In genomic region chr12:85486766-85487069, GRCm38 (mm10) we compare ENCODE assay signal across 7 mouse cellular contexts. TPM values are rescaled to one million over a fixed set of nuclear protein-coding genes. Genes with fewer than 3 reads are reported as not detected.
DNase-seq lines count a peak whose midpoint lies in the region; ATAC-seq and TF ChIP-seq lines count a peak whose summit lies in the region.

No protein-coding gene starts in this region.

- peak overlapping the region; percentile 71 for H3K27ac ChIP-seq in bone marrow macrophage, adult 2 months (ENCODE audit: insufficient read depth, low read depth, low read length)
- peak overlapping the region; percentile 78 for H3K27ac ChIP-seq in heart, postnatal 0 days (ENCODE audit: low read depth)
- no peak overlapping the region for H3K27ac ChIP-seq in neural tube, embryonic 12.5 days

- H3K9me3 ChIP-seq in heart, postnatal 0 days (replicated peaks; ENCODE audit: control insufficient read depth, low read length) = no peaks in the 10 kb centered on the region
- no peaks in the 10 kb centered on the region for H3K9me3 ChIP-seq in neural tube, embryonic 12.5 days

- no peak for TF ChIP-seq POLR2A in bone marrow macrophage, adult 2 months (IDR thresholded peaks at IDR 0.05; ENCODE audit: borderline replicate concordance, low read depth, low read length)

- H3K4me2 ChIP-seq in heart, postnatal 0 days (ENCODE audit: low read depth, low read length) = peak overlapping the region; percentile 97
- H3K4me2 ChIP-seq in neural tube, embryonic 12.5 days (replicated peaks) = peak overlapping the region; percentile 73

- under 1% methylated on average over 20 of the region's 20 CpGs for WGBS in heart, postnatal 0 days
- under 1% methylated on average over 20 of the region's 20 CpGs for WGBS in neural tube, embryonic 12.5 days

- no peak for TF ChIP-seq EP300 in heart, postnatal 0 days (IDR thresholded peaks at IDR 0.05; ENCODE audit: low read depth)

- peak; percentile 32 to 44 for DNase-seq in right cerebral cortex, adult 2 months (ENCODE audit: low spot score in 2 of 2)
- no peak for DNase-seq in right cerebral cortex, postnatal 25 days
- no peak for DNase-seq in heart, postnatal 0 days (ENCODE audit: low spot score)
- peak; percentile 62 for DNase-seq in liver
- DNase-seq in layer of hippocampus, adult 18-20 months (ENCODE audit: low spot score in 2 of 2) = no peak

- peak overlapping the region; percentile 70 for H3K9ac ChIP-seq in heart, postnatal 0 days (replicated peaks; ENCODE audit: low read depth, low read length)
- H3K9ac ChIP-seq in neural tube, embryonic 12.5 days = peak overlapping the region; percentile 56; the same call in 1 of the 2 replicates

- peaks cover 35% of the 10 kb centered on the region for H3K4me1 ChIP-seq in bone marrow macrophage, adult 2 months (ENCODE audit: control insufficient read depth, insufficient read depth, low read length)
- peaks cover 22% of the 10 kb centered on the region for H3K4me1 ChIP-seq in heart, postnatal 0 days (ENCODE audit: control insufficient read depth, insufficient read depth)
- H3K4me1 ChIP-seq in neural tube, embryonic 12.5 days = peaks cover 21% of the 10 kb centered on the region

- TF ChIP-seq CTCF in bone marrow macrophage, adult 2 months (IDR thresholded peaks at IDR 0.05; ENCODE audit: low read depth, low read length) = no peak
- TF ChIP-seq CTCF in heart, postnatal 0 days (IDR thresholded peaks at IDR 0.05; ENCODE audit: low read depth) = no peak

- no peaks in the 10 kb centered on the region for H3K27me3 ChIP-seq in heart, postnatal 0 days (ENCODE audit: control insufficient read depth, insufficient read depth, low read length)
- no peaks in the 10 kb centered on the region for H3K27me3 ChIP-seq in neural tube, embryonic 12.5 days (replicated peaks)

- no peaks in the 10 kb centered on the region for H3K36me3 ChIP-seq in heart, postnatal 0 days (replicated peaks; ENCODE audit: control insufficient read depth, insufficient read depth, low read length)
- H3K36me3 ChIP-seq in neural tube, embryonic 12.5 days = no peaks in the 10 kb centered on the region

- peak overlapping the region; percentile 87 for H3K4me3 ChIP-seq in bone marrow macrophage, adult 2 months (ENCODE audit: insufficient read depth, low read length)
- H3K4me3 ChIP-seq in heart, postnatal 0 days (ENCODE audit: low read depth, low read length) = peak overlapping the region; percentile 92
- peak overlapping the region; percentile 48 for H3K4me3 ChIP-seq in neural tube, embryonic 12.5 days

- no peak for ATAC-seq in heart, postnatal 0 days (ENCODE audit: insufficient read depth, low read depth)
- no peak for ATAC-seq in neural tube, embryonic 12.5 days (ENCODE audit: low FRiP score, low read depth)

RNA-seq across cellular contexts. Expression of gene Fos, which starts 13.0 kb away (rescaled TPM):
- polyA plus RNA-seq in bone marrow macrophage, adult 2 months (2012; ENCODE audit: insufficient read depth, insufficient read length, missing spikeins) = 64.0 and 65.2 TPM in 2 replicates
- 12.8 and 18.5 TPM in 2 replicates for total RNA-seq in heart, postnatal 0 days (2014; rRNA removed; ENCODE audit: low replicate concordance)
- 1.6 and 2.7 TPM in 2 replicates for polyA plus RNA-seq in heart, postnatal 0 days (2015; fragmentation: Nextera tagmentation; extraction: Ambion mirVana)
- polyA plus RNA-seq in neural tube, embryonic 12.5 days (2016; fragmentation: Nextera tagmentation; extraction: Ambion mirVana) = 1.2 and 2.2 TPM in 2 replicates
- total RNA-seq in layer of hippocampus, adult 18-20 months (2021) = 10 to 100 TPM; 26.1 to 28.2 TPM

Comparison
In these comparisons a context has a peak if more than half of its experiments do, and no peak if none do; other contexts are left out.
1. DNase-seq: peak in right cerebral cortex, adult 2 months (2 of 2) and liver (single experiment); none in right cerebral cortex, postnatal 25 days (single experiment), heart, postnatal 0 days (single experiment) and layer of hippocampus, adult 18-20 months (0 of 2).
2. RNA of gene Fos, which starts 13.0 kb away (polyA plus RNA-seq): 64.0 to 65.2 TPM in bone marrow macrophage, adult 2 months; 1.6 to 2.7 TPM in heart, postnatal 0 days and 1.2 to 2.2 TPM in neural tube, embryonic 12.5 days; every median in the first group is over 10 times any median in the second.
3. Peak in every context shown above with its lines, with median percentiles within 50 percentile points of each other: H3K4me3 ChIP-seq.